Mouse (Mus musculus): Measurements from ENCODE around the gene B3galt1.

B3galt1 gene

GRCm38 (mm10) chr2:67724249-67724648, 158.6 kb downstream of the B3galt1 start:
- no peak for DNase-seq (ENCODE audit: low read depth, low spot score)

GRCm38 (mm10) chr2:67730771-67731170, 165.1 kb downstream of the B3galt1 start:
- DNase-seq (ENCODE audit: low read depth, low spot score): no peak

- DNase-seq (ENCODE audit: low read depth, low spot score): no peak
Measured at GRCm38 (mm10) chr2:67751585-67751984, 185.9 kb downstream of the B3galt1 start.

DNA sequence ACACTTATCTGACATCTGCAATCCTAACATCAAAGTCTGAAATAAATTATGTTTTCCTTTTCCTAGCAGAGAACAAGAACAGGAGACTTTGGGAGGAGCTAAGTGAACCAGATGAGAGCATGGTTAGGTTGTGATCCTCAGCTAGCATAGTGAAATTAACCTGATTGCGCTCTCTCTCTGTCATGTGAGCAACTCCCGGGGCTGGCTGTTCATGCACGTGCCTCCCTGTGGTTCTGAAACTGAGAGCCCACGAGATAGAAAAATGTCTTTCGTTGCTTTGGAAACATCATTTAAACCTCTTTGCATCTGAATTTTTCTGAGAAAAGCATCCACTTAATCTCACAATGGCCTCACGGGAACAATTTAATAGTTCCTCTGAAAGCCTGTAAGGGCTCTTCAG, 190.8 kb downstream of the B3galt1 start:
- no peak for DNase-seq (ENCODE audit: low read depth, low spot score)

- DNase-seq (ENCODE audit: low read depth, low spot score): no peak
Measured at GRCm38 (mm10) chr2:67787536-67787935, 221.9 kb downstream of the B3galt1 start.

- no peak for DNase-seq (ENCODE audit: low read depth, low spot score)
Measured at GRCm38 (mm10) chr2:67797561-67797960, 231.9 kb downstream of the B3galt1 start.

- no peak for DNase-seq (ENCODE audit: low read depth, low spot score)
Measured at GRCm38 (mm10) chr2:67799981-67800380, 234.3 kb downstream of the B3galt1 start.

DNA sequence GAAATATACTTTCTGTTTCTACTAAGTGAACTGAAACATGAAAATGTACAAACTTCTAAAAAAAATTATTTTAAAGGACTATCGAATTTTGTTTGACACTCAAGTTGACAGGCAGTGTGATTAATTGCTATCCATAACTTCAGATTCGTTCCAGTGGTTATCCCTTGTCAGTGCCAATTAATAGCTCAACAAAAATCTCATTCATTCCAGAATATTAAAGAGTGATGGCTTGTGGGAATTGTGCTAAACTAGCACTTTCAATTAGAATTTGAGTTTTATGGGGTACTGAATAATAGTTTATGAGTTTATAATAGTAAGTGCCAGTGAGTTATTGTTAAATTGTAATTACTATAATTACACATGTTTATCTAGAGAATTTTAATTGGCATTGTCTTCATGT, 250.5 kb downstream of the B3galt1 start:
- no peak for DNase-seq (ENCODE audit: low read depth, low spot score)

DNA sequence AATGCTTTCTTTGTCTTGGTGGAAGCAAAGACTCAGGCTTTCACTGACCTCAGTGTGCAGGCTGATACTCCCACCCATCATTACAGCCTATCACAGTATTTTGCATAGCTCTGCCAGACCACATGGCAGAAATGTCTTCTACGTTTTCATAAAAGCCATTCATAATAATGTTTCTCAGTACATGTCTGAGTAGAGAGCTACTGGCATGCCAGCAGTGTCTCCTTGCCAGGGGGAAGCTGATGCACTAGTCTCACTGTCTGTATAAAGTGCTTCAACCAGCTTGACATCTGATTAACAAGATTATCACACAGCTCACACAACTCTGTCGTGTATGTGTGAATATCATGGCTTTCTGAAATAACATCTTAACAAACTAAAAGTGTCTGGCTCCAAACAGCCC, 252.3 kb downstream of the B3galt1 start:
- no peak for DNase-seq (ENCODE audit: low read depth, low spot score)

GRCm38 (mm10) chr2:67822360-67822759, 256.7 kb downstream of the B3galt1 start:
- no peak for DNase-seq (ENCODE audit: low read depth, low spot score)

GRCm38 (mm10) chr2:67827697-67828096, 262.0 kb downstream of the B3galt1 start:
- no peak for DNase-seq (ENCODE audit: low read depth, low spot score)

DNA sequence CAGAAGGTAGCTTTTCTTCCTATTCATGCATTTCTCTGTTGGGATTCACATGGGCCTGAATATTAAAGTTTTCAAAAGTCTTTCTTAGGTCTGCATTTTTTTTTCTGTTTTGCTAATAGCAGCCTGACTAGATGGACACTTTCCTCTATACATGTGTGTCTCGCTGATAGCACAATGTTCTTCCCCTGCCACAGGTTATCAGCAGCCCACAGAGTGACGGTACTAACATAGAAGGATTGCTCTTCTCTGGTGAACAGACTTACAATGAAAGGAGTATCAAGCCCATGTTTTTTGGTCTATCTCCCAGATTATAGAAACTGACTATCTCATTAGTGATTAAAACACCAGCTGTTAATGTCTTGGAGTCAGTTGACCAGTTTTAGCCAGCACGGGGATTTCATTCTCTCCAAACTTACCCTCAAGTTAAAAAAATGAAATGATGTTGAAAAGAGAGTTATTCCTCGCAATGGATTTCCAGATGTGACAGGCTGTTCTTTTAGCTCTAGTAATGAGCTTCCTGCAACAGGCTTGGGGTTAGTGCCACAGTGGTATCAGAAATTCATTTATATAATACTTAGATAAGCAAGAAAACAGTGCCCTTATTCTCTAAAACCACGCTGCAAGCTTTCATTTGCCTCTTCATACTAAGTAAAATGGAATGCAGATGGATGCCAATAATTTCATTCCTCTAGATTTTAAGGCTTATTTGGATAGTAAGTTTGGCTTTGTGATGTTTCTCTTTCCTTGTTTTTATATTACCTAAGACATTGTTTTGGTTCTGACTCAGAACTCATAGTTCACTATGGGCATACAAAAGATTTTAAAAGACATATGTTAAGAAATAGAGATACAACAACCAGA, 263.6 kb downstream of the B3galt1 start:
- no peak for DNase-seq (ENCODE audit: low read depth, low spot score)

GRCm38 (mm10) chr2:67847806-67848205, 282.1 kb downstream of the B3galt1 start:
- DNase-seq (ENCODE audit: low read depth, low spot score): no peak

DNA sequence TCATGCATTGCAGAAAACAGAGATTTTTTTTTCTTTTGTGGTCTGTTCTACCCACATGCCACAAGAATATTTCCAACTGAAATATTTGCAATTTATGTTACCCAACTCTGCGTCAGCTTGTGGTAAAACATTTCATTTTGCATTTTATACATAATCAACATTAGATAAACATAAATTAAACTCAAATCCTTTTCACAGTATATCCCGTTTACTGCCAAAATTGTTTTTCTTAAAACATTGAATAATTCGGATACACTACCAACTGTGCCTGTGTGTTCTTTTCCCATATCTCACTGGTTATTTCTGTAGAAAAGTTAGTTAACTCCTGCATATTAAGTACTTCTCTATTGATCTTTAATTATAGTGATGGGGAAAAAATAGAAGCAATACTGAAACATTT, 285.1 kb downstream of the B3galt1 start:
- no peak for DNase-seq (ENCODE audit: low read depth, low spot score)

GRCm38 (mm10) chr2:67858340-67858739, 292.7 kb downstream of the B3galt1 start:
- no peak for DNase-seq (ENCODE audit: low read depth, low spot score)

DNA sequence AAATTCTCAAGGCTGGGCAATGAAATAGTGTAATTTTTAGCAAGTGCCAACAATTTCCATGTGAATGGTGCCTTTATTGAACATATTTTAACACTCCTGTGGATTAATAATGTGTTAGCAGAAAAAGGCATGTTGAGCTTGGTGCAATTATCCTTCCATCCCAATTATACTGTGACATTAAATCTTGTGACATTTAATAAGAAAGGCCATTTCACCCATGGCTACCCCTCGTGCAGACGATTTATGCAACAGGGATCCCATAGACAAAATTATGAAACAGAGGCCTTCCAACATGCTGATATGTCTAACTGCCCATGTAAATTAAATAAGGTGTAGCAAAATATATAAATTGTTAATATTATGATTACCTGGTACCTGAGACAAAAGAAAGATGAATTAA, 293.3 kb downstream of the B3galt1 start:
- no peak for DNase-seq (ENCODE audit: low read depth, low spot score)

DNA sequence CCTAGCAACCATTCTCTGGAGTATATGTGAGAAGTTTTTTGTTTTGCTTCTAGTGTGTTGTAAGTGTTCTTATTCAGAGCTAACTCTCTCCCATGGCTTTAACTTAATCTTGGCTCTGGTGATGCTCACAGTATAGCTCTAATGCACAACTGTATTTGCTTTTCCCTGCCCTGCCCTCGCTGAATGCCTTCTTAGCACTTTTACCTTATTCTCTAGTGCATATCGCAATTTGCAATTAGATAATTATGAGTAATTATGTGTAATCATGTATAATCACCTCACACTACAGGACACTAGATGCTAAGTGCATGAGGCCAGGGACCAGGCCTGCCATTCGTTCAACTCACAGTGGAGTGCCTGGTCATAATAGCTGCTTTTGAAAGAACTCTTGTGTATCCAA, 307.7 kb downstream of the B3galt1 start:
- no peak for DNase-seq (ENCODE audit: low read depth, low spot score)

- no peak for DNase-seq (ENCODE audit: low read depth, low spot score)
Measured at GRCm38 (mm10) chr2:67879836-67880235, 314.2 kb downstream of the B3galt1 start.

- DNase-seq (ENCODE audit: low read depth, low spot score): no peak
Measured at GRCm38 (mm10) chr2:67881713-67882281, 316.1 kb downstream of the B3galt1 start.

- no peak for DNase-seq (ENCODE audit: low read depth, low spot score)
Measured at GRCm38 (mm10) chr2:67897956-67898689, 332.5 kb downstream of the B3galt1 start.

GRCm38 (mm10) chr2:67901574-67901973, 335.9 kb downstream of the B3galt1 start:
- DNase-seq (ENCODE audit: low read depth, low spot score): no peak

GRCm38 (mm10) chr2:67902651-67903292, 337.1 kb downstream of the B3galt1 start:
- no peak for DNase-seq (ENCODE audit: low read depth, low spot score)
